Mouse (Mus musculus) thymus, postnatal 4 days (tissue): ENCODE data around the gene Acox2.
A peak's percentile ranks its signal among the peaks of the same experiment; 100 is the strongest.
"Not testable (repeated sequence)": the region's sequence is repeated elsewhere in the genome, so short reads cannot be mapped to it uniquely, and the experiment has no call there.

Experiments used
- DNase-seq: peaks from one replicate; pipeline ENCODE4 v3.0.0; 2021

Gene Acox2

DNA sequence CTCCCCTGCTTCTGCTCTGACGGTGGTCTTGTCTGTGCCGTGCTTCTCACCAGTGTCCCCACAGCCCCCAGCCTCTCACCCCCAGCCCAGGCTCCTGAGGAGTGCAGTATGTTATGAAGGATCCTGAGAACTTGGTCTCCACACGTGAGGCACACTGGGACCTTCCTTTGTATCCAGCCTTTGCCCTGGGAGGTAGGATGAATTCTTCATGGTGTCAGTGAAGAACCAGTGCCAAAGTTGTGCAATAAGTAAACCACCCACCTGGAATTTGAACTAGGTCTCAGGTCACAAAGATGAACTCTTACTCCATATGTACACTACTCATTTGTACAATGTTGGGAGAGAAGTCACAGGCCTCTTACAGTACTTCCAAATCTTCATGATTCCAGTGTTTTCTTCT lies at the start of gene Acox2:
Acox2 (minus strand) TSS at position 188 of the 400 bp plus-strand sequence.
- DNase-seq = no peak

DNA sequence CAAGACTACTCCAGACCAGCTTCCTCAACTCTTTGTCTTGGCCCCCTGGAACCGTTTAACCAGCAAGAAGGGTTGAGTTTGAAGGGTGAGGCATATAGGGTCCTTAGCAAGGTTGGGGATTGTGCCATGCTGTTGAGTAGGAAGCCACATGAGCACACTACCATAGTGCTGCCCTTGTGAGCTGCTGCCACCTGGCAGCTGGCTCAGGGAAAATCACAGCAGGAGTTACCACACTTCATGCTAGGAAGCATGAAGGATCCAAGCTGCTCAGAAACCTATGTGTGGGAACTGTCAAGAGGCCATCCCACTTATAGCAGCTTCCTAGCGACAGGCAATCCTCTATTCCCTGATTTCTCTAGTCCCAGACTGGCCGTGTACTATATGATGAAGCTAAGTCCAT lies 49.5 kb upstream of the Acox2 start:
- DNase-seq = no peak

DNA sequence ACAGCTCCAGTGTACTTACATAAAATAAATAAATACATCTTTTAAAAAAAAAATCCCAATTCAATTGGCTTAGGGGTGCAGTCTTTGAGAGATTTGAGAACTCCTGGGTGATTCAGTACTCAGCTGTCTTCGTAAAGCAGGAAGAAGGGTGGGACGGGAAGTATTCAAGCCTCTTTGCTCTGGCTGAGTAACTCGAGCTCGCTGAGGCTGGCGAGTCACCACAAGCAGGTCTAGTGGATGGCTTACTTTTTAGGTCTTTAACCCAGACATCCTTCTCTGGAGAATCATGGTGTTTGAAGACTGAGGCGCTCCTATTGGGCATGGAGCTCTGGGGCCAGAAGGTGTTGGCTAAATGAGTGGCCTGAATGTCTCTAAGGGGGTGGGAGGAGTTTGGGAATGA lies 47.7 kb upstream of the Acox2 start:
- DNase-seq = no peak

GRCm38 (mm10) chr14:8305014-8305413 lies 45.9 kb upstream of the Acox2 start:
- DNase-seq = no peak

GRCm38 (mm10) chr14:8304082-8304481 lies 44.9 kb upstream of the Acox2 start:
- DNase-seq = no peak

- no peak for DNase-seq
Observed at GRCm38 (mm10) chr14:8302687-8303086, 43.5 kb upstream of the Acox2 start.

GRCm38 (mm10) chr14:8300281-8300680 lies 41.1 kb upstream of the Acox2 start:
- peak; percentile 80 for DNase-seq

GRCm38 (mm10) chr14:8297889-8298293 lies 38.7 kb upstream of the Acox2 start:
- DNase-seq = no peak

DNA sequence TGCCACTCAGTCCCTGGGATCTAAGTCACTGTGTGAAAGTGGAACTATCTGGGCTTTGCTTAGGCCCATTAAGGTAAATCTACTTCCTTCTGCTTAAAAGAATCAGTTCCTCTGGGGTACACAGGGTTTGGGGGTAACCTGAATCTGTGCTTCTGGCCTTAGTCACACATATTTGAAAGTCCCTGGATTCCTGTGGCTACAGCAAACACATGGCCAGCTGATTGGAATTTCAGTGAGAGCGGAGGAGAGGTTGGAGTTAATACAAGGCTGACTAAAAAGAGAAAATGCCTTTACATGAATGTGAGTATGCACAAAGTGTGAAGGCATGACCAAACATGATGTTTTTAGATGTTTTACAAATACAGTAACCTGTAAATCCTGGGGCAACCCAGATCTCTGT lies 35.1 kb upstream of the Acox2 start:
- no peak for DNase-seq

GRCm38 (mm10) chr14:8286595-8286994 lies 27.4 kb upstream of the Acox2 start:
- DNase-seq = peak; percentile 33

- no peak for DNase-seq
Observed at GRCm38 (mm10) chr14:8283784-8284183, 24.6 kb upstream of the Acox2 start.

- DNase-seq = not testable (repeated sequence)
Observed at GRCm38 (mm10) chr14:8271281-8271680, 12.1 kb upstream of the Acox2 start.

DNA sequence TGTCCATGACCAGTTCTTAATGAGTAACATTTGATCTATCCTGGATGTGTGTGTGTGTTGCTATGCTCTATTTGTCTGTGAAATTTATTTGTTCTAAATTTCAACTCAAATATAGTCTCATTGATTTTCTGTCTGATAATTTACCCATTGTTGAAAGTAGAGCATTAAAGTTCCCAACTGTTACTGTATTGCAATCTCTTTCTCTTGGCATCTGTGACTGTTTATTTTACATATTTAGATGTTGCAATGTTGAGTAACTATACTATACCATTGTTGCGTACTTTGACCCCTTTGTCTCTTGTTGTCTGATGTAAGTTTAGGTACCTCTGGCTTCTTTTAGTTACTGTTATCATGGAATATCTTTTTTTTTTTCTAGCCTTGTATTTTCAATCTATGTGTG lies 5.2 kb upstream of the Acox2 start:
- DNase-seq = no peak

DNA sequence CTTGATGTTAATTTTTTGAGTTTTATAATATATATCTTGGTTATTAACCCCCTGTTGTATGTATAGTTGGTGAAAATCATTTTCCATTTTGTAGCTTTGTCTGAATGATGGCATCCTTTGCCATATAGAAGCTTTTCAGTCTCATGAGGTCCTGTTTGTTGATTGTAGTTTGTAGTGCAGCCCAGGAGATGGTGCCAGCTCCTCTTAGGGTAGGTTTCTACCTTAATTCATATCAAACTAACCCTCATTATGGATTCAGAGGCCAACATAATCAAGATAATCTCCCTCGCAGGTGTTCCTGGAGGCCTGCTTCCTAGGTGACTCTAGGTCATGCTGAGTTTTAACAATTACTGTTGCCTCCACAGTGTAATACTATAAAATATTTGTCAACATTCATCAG lies 3.1 kb upstream of the Acox2 start:
- DNase-seq = no peak

DNA sequence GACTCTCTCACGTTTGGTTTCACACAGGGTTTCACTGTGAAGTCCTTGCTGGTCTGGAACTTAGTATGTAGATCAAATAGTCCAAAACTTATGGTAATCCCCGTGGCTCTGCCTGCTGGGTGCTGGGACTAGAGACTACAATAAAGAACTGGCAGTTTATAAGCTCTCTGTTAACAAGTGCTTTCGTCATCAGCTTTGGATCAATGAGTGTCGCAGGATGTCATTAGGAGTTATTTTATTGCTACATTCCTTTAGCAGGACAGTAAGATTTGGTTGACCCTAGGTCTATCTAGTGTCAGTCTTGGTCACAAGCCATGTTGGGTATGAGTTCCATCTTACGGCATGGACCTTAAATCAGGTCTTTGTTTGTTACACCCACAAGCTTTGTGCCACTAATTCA lies 1.1 kb upstream of the Acox2 start:
- DNase-seq = no peak

GRCm38 (mm10) chr14:8258752-8259151 lies 401 bp downstream of the Acox2 start:
- no peak for DNase-seq

- no peak for DNase-seq
Observed at GRCm38 (mm10) chr14:8258335-8258627, 872 bp downstream of the Acox2 start.

- DNase-seq = no peak
Observed at GRCm38 (mm10) chr14:8257521-8258334, 1.4 kb downstream of the Acox2 start.

DNA sequence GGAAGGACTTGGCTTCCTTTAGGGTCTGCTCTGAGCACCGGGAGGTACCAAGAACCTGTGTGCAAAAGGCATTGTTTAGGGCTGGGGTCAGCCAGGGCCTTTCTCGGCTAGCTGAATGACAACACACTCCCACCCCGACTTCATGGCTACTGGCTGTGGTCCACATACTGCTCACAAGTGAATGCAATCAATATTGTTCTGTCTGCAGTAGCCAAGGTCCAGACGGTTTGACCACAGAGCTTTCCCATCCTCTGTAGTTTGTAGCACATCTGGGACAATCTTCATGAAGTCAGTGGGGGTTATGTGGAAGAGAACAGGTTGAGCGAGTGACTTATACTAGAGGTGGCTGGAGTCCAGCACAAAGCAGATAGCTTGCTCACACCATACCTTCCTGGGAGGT lies 2.3 kb downstream of the Acox2 start:
- DNase-seq = no peak

- no peak for DNase-seq
Observed at GRCm38 (mm10) chr14:8256072-8256471, 3.1 kb downstream of the Acox2 start.

DNA sequence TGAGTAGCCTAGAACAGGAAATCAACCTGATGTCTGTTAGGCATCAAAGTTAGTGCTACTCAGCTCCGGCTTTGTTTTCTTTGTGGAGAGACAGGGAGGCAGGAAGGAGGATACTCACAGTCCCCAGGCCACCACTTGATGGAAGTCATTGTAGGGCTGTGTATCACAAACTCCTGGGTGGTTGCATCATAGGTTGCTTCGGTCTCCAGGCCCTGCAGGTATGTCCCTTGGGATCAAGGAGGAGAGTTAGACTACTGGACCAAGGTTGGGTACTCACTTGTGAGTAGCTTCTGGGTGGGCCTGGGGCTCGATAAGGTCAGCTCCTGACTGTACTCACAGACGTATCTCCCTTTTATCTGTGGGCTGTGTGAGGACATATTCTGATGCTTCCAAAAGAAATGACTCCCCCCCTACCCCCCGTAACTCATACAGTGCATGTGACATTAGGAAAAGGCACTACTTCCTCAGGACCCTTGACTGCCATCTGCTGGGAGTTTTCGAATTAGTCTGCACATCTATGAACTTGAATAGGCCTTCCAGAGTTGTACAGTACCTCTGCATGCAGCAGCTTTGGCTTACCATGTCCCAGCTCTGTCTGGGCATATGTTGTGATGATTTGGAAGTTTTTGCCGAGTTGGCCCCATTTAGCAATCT lies 4.0 kb downstream of the Acox2 start:
- DNase-seq = peak; percentile 85

DNA sequence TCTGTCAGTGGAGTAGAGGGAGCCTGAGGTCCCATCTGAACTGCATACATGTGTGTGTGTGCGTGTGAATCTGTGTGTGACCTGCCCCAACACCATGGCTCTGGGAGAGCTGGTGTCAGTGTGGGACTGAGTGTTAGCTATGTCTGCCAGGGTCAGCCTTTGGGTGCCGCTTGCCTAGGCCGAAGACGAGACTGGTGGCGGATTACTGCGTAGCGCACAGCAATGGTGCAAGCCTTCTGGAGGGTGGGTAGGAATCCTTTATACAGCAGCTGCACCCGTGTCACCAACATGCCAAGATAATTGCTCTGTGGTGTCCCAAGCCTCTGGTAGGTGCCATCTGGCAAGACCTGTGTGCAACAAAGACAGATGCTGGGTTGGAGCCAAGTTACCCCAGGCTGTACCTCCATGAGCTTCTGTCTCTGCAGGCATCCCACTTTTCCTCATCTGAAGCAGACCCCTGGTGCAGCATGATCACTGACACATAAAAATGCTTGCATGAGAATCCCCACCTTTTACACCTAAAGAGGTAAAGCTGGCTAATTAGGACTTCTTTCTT lies 7.7 kb downstream of the Acox2 start:
- no peak for DNase-seq

- no peak for DNase-seq
Observed at GRCm38 (mm10) chr14:8250141-8250871, 8.8 kb downstream of the Acox2 start.

DNA sequence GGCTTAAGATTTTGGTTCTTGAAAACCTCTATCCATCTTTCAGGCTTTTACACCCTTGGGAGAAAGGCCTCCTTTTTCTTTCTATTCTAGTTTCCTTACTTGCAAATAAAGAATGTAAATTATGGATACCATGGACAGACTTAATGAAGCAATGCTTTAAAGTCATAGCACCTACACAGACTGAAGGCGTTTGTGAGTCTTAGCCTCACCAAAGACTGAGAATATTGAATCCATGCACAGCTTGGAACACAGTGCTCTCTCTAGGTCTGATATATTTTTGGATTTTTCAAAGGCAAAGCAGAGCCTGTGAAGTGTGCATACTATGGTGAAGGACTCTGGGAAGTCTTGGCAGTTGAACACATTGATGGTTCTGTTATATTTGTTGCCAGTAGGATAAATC lies 9.9 kb downstream of the Acox2 start:
- DNase-seq = no peak
